Mouse (Mus musculus) cerebellum, adult 2 months (tissue): Measurements from ENCODE around the gene Rnase10. TPM values are rescaled to one million over a fixed set of nuclear protein-coding genes. Genes with fewer than 3 reads are reported as not detected.

Source experiments
- DNase-seq, 2 experiments: peaks; one replicate each; pipeline ENCODE4 v3.0.0; 2021
- H3K27ac ChIP-seq: fragments of 200-500 bp; 2 replicates; pipeline ENCODE4 v1.5.1; 2012; ENCODE audit warnings: low read length, control low read depth, inconsistent platforms; ENCODE audit not compliant: insufficient read depth
- H3K27me3 ChIP-seq: fragments of 200-500 bp; 2 replicates; pipeline ENCODE4 v1.6.1; 2012; ENCODE audit warnings: inconsistent platforms, mild to moderate bottlenecking, low read length, moderate library complexity; ENCODE audit not compliant: control insufficient read depth, insufficient read depth
- H3K4me1 ChIP-seq: fragments of 200-500 bp; 2 replicates; pipeline ENCODE4 v1.6.1; 2011; ENCODE audit warnings: low read length; ENCODE audit not compliant: control insufficient read depth, insufficient read depth
- H3K4me3 ChIP-seq: fragments of 200-500 bp; replicated peaks from 2 replicates; pipeline ENCODE3; 2011; ENCODE audit warnings: mild to moderate bottlenecking, low read depth, low read length, control low read depth; ENCODE audit not compliant: insufficient read depth
- CTCF ChIP-seq: fragments of 200-500 bp; IDR thresholded peaks from 2 replicates; pipeline ENCODE4 v1.5.1; 2011; ENCODE audit warnings: low read depth, mild to moderate bottlenecking, control low read depth, low read length, moderate library complexity, borderline replicate concordance; ENCODE audit not compliant: insufficient read depth
- POLR2A ChIP-seq: fragments of 200-500 bp; IDR thresholded peaks from 2 replicates; pipeline ENCODE4 v1.6.1; 2011; ENCODE audit warnings: low read length, control low read depth, borderline replicate concordance; ENCODE audit not compliant: insufficient read depth
- WGBS: fragments of 180-500 bp; shearing (Covaris S2); methylation state at CpG from one replicate; pipeline ENCODE4 v1.1.7; 2018; 5-methylcytosine and 5-hydroxymethylcytosine counted together
- polyA plus RNA-seq: library from polyadenylated mRNA; depleted of rRNA; stranded (reverse); fragments of >200 nt; gene quantifications from 2 replicates; pipeline ENCODE4 v1.2.3, GENCODE M21; 2012

The Rnase10 gene
- polyA plus RNA-seq, 1 experiment = not detected

- Histone ChIP-seq H3K27me3 (no peaks in the 10 kb centered on the region), H3K27ac (no peak overlapping the region), H3K4me1 (no peaks in the 10 kb centered on the region), H3K4me3 (no peak overlapping the region)
- no peak for DNase-seq
- 81% methylated on average over 4 of the region's 4 CpGs for WGBS
- TF ChIP-seq POLR2A (no peak), CTCF (no peak)
These were observed 15.9 kb downstream of the Rnase10 start for GRCm38 (mm10) chr14:51023457-51023856.

GRCm38 (mm10) chr14:51024820-51025219 is 17.3 kb downstream of the Rnase10 start:
- Histone ChIP-seq H3K27me3 (no peaks in the 10 kb centered on the region), H3K4me1 (no peaks in the 10 kb centered on the region), H3K27ac (no peak overlapping the region), H3K4me3 (no peak overlapping the region)
- WGBS = 96% methylated on average over 1 of the region's 1 CpGs
- no peak for TF ChIP-seq POLR2A
- TF ChIP-seq CTCF = no peak
- DNase-seq = no peak

GRCm38 (mm10) chr14:51026391-51027133 is 19.0 kb downstream of the Rnase10 start:
- Histone ChIP-seq H3K4me3 (no peak overlapping the region), H3K27me3 (no peaks in the 10 kb centered on the region), H3K4me1 (no peaks in the 10 kb centered on the region), H3K27ac (no peak overlapping the region)
- WGBS = 39% methylated on average over 5 of the region's 5 CpGs
- DNase-seq = peak; percentile 65 to 66
- TF ChIP-seq POLR2A (no peak), CTCF (peak; percentile 59; the same call in 1 of the 2 replicates)

- TF ChIP-seq CTCF (no peak), POLR2A (no peak)
- DNase-seq = no peak
- WGBS = 56% methylated on average over 3 of the region's 3 CpGs
- Histone ChIP-seq H3K4me3 (no peak overlapping the region), H3K4me1 (no peaks in the 10 kb centered on the region), H3K27ac (no peak overlapping the region), H3K27me3 (no peaks in the 10 kb centered on the region)
These were observed 20.0 kb downstream of the Rnase10 start for GRCm38 (mm10) chr14:51027387-51028155.

DNA sequence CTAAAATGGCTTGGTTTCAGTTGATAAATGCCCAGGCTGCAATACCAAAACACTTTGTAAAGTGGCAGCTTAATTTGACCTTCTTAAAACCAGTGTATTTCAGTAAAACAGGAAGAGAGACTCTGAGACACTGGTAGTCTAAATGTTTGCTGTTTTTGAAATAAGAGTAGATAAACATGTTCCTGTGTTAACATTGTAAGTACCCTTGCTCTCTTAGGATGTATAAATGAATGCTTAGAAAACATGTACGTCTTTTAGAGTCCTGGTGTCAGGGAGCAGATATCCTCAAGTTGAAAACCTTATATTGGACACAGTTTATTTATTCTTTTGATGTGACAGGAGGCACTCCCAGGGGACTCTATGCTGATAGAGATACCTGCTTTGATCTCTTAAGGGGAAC is 27.7 kb downstream of the Rnase10 start:
- no peak for DNase-seq
- Histone ChIP-seq H3K4me3 (no peak overlapping the region), H3K4me1 (no peaks in the 10 kb centered on the region), H3K27me3 (no peaks in the 10 kb centered on the region), H3K27ac (no peak overlapping the region)
- TF ChIP-seq CTCF (no peak), POLR2A (no peak)
- WGBS = 49% methylated on average over 1 of the region's 1 CpGs

DNA sequence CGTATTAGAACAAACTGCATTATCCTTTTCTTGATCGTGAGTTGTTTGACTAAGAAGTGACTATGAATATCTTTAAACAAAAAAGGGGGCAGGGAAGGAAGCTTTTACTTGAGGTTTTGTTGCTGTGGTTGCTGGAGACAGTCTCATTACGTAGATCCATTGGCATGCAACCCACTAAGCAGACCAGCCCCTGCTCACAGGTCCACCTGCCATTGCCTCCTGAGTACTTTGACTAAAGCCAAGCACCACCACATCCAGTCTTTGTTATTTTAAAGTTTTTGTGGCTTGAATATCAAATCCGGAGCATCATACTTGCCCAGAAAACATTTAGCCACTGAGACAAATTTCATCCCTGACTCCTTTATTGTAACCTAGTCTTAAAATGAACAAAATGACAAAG is 28.7 kb downstream of the Rnase10 start:
- H3K27me3 ChIP-seq = no peaks in the 10 kb centered on the region
- no peak overlapping the region for H3K4me3 ChIP-seq
- no peak for DNase-seq
- no peak overlapping the region for H3K27ac ChIP-seq
- H3K4me1 ChIP-seq = no peaks in the 10 kb centered on the region
- no peak for TF ChIP-seq CTCF
- WGBS = 81% methylated on average over 4 of the region's 4 CpGs

- no peak for TF ChIP-seq CTCF
- TF ChIP-seq POLR2A = no peak
- Histone ChIP-seq H3K4me3 (no peak within 1 kb of the TSS), H3K27ac (no peak within 1 kb of the TSS), H3K4me1 (no peaks in the 10 kb centered on the region), H3K27me3 (no peaks in the 10 kb centered on the region)
- WGBS = 64% methylated on average over 6 of the region's 6 CpGs
- DNase-seq = no peak
These were observed 34.2 kb downstream of the Rnase10 start, which contains the start of gene Rnase9 for GRCm38 (mm10) chr14:51041769-51042168. Rnase9 (minus strand) TSS chr14:51041869.

DNA sequence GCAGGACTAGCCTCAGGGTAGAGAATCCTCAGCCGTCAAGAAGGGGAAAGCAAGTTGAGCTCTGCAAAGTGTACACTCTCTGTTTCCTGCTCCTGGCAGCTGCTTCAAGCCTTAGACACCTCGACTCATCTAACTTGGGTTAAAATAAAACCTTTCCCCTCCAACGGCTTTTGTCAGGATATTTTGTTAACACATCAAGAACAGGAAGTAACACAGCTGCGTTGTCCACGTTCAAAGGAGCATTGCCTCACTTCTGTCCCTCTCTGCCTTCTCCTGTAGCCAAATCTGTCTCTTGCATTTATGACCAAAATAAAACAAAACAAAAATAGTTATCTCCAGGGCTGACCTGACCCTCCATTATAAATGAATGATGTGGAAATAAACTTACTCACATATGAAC is 40.3 kb downstream of the Rnase10 start:
- WGBS = 75% methylated on average over 5 of the region's 5 CpGs
- Histone ChIP-seq H3K4me1 (no peaks in the 10 kb centered on the region), H3K4me3 (no peak overlapping the region), H3K27me3 (no peaks in the 10 kb centered on the region), H3K27ac (no peak overlapping the region)
- DNase-seq = no peak
- TF ChIP-seq CTCF (no peak), POLR2A (no peak)
